Mouse (Mus musculus) megakaryocyte, embryonic 14.5 days (primary cell): ENCODE measurements around the gene Asic2. TPM values are rescaled to one million over a fixed set of nuclear protein-coding genes. Genes with fewer than 3 reads are reported as not detected.

Source experiments
- H3K27me3 ChIP-seq: replicated peaks from 2 replicates; pipeline ENCODE3; 2012; ENCODE audit warnings: inconsistent platforms
- H3K36me3 ChIP-seq: replicated peaks from 2 replicates; pipeline ENCODE3; 2012; ENCODE audit warnings: low read length, inconsistent platforms, mixed read lengths
- H3K4me1 ChIP-seq: 2 replicates; pipeline ENCODE4 v1.6.1; 2012; ENCODE audit warnings: inconsistent platforms
- H3K4me3 ChIP-seq: replicated peaks from 2 replicates; pipeline ENCODE3; 2012; ENCODE audit warnings: moderate library complexity, mild to moderate bottlenecking, inconsistent platforms
- H3K9me3 ChIP-seq: 2 replicates; pipeline ENCODE4 v1.6.1; 2012; ENCODE audit warnings: inconsistent platforms
- FLI1 ChIP-seq: IDR thresholded peaks from 2 replicates; pipeline ENCODE4 v1.6.1; 2012; ENCODE audit warnings: low read length, inconsistent platforms, mixed read lengths
- GATA1 ChIP-seq: IDR thresholded peaks from 3 replicates; pipeline ENCODE4 v1.6.1; 2012; ENCODE audit warnings: mixed read lengths, low read length, inconsistent platforms, borderline replicate concordance
- polyA plus RNA-seq: library from polyadenylated mRNA; stranded (reverse); fragments of >175 nt; gene quantifications from 2 replicates; pipeline ENCODE4 v1.2.3, GENCODE M21; 2012; ENCODE audit warnings: low replicate concordance; ENCODE audit not compliant: insufficient read depth

Asic2 gene
- polyA plus RNA-seq, 1 experiment: 0.04 TPM

DNA sequence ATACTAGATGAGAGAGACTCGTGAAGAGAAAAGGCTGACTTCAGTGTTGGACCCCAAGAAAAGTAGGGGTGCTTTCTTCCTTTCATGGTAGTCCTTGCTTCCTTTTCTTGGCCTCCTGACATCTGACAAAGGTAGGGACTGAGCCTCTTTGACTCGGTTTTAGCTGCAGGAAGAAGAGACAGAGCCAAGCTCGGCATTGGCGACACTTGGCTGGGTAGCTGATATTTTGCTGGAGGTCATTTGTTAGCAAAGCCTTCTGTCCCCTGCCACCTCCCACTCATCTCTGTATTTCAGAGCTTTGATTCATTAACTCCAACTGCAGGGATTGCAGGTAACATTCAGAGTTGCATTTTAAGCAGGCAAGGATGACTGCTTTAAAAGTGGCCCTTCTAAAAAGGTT is 762.8 kb downstream of the Asic2 start:
- no peaks in the 10 kb centered on the region; the same call in 1 of the 2 replicates for H3K9me3 ChIP-seq
- H3K27me3 ChIP-seq: no peaks in the 10 kb centered on the region

DNA sequence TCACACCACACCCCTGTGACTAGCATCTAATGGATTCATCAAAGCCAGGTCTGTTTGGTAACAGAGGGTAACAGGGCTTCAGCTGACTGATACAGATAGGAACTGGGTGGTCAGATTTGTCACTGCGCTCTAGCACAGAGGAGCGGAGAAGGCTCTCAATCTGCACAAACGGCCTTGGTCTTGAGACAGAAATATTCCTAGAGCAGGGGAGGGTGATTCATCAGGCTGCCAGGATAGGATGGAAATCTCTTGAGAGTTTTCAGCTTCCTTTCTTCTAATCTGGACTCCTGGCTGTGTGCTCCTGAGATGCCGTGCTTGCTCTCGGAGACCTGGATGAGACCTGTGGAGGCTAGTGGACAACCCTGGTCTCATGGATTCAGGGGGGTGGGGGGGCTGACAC is 765.7 kb downstream of the Asic2 start:
- H3K9me3 ChIP-seq: peaks cover 5% of the 10 kb centered on the region; the same call in 1 of the 2 replicates
- no peak for TF ChIP-seq FLI1
- no peak for TF ChIP-seq GATA1
- no peaks in the 10 kb centered on the region for H3K36me3 ChIP-seq
- H3K4me1 ChIP-seq: no peaks in the 10 kb centered on the region
- no peaks in the 10 kb centered on the region for H3K27me3 ChIP-seq
- H3K4me3 ChIP-seq: no peak overlapping the region

More for the DNA sequence above, 762.8 kb downstream of the Asic2 start:
- TF ChIP-seq GATA1 (no peak), FLI1 (no peak)
- Histone ChIP-seq H3K4me1 (no peaks in the 10 kb centered on the region), H3K4me3 (no peak overlapping the region), H3K36me3 (no peaks in the 10 kb centered on the region)

DNA sequence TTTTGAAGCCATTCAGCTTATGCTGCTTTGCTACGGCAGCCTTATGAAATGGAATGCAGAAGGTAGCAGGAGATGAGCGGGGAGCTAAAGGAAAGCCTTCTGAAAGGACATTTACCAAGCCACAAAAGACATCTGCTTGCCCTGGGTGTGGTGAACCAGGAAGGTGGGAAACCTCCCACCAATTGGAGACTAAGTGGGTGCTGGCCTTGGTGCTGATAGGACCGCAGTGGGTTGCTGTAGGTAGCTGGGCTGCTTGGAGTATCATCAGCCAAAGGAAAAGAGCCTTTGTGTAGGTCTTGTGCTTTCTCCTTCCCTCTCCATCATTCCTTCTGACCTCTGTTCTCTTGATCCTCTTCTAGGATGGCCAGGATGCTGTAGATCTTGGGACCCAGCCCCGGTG is 774.4 kb downstream of the Asic2 start:
- H3K36me3 ChIP-seq: no peaks in the 10 kb centered on the region
- TF ChIP-seq FLI1 (no peak), GATA1 (no peak)
- no peaks in the 10 kb centered on the region for H3K4me1 ChIP-seq
- H3K4me3 ChIP-seq: no peak overlapping the region
- peaks cover 19% of the 10 kb centered on the region for H3K9me3 ChIP-seq
- H3K27me3 ChIP-seq: no peaks in the 10 kb centered on the region

- Histone ChIP-seq H3K27me3 (no peaks in the 10 kb centered on the region), H3K4me3 (no peak overlapping the region), H3K36me3 (no peaks in the 10 kb centered on the region), H3K9me3 (peaks cover 22% of the 10 kb centered on the region), H3K4me1 (no peaks in the 10 kb centered on the region)
- TF ChIP-seq FLI1 (no peak), GATA1 (no peak)
Observed at GRCm38 (mm10) chr11:81192155-81192554, 776.1 kb downstream of the Asic2 start.

- H3K9me3 ChIP-seq: peaks cover 19% of the 10 kb centered on the region
- no peaks in the 10 kb centered on the region for H3K36me3 ChIP-seq
- TF ChIP-seq GATA1: no peak
- H3K27me3 ChIP-seq: no peaks in the 10 kb centered on the region
- H3K4me1 ChIP-seq: no peaks in the 10 kb centered on the region
- H3K4me3 ChIP-seq: no peak overlapping the region
Observed at GRCm38 (mm10) chr11:81189103-81189502, 779.2 kb downstream of the Asic2 start.

GRCm38 (mm10) chr11:81187851-81188250 is 780.4 kb downstream of the Asic2 start:
- TF ChIP-seq FLI1 (no peak), GATA1 (no peak)
- Histone ChIP-seq H3K4me1 (no peaks in the 10 kb centered on the region), H3K27me3 (no peaks in the 10 kb centered on the region), H3K9me3 (peaks cover 18% of the 10 kb centered on the region), H3K4me3 (no peak overlapping the region), H3K36me3 (no peaks in the 10 kb centered on the region)

DNA sequence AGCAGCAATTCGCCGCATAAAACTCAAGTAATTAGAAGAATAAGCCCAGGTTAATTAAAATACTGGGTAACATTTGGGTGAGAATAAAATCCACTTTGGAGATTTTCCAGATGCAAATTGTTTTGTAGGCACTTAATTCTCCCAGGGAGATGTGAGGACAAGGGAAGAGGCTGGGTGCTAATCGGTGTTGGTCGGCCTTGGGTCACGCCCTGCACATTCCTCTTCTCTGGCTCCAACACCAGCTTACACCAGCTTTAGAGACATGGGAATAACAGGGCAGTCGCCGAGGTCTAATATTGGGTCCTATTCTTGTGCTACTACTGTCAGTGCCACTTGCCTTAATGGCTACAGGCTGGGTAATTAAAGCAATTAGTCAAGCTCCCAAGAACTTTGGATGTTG is 783.5 kb downstream of the Asic2 start:
- H3K9me3 ChIP-seq: peaks cover 22% of the 10 kb centered on the region

GRCm38 (mm10) chr11:81164890-81165289 is 803.4 kb downstream of the Asic2 start:
- TF ChIP-seq GATA1 (no peak), FLI1 (no peak)
- no peaks in the 10 kb centered on the region for H3K27me3 ChIP-seq
- peaks cover 27% of the 10 kb centered on the region for H3K9me3 ChIP-seq
- no peaks in the 10 kb centered on the region for H3K36me3 ChIP-seq
- H3K4me1 ChIP-seq: no peaks in the 10 kb centered on the region
- H3K4me3 ChIP-seq: no peak overlapping the region

More for the DNA sequence above, 783.5 kb downstream of the Asic2 start:
- Histone ChIP-seq H3K4me1 (no peaks in the 10 kb centered on the region), H3K27me3 (no peaks in the 10 kb centered on the region), H3K4me3 (no peak overlapping the region), H3K36me3 (no peaks in the 10 kb centered on the region)
- TF ChIP-seq FLI1 (no peak), GATA1 (no peak)

DNA sequence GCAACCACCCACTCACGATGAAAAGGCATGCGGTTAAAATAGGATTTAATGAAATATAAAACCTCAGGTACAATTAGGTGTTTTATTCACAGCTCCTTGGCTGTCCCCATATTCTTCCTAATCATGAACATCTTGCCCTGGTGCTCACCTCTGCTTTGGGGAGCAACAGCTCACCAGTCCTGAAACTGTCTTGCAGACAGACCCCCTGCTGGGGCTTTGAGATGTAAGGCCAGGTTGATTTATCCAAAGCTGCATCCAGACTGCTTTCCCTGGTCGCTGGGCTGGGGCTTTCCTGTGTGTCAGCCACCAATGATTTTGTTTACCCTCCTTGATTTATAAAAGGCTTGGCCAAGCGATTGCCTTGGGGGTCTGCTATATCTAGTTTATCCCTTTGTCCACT is 805.2 kb downstream of the Asic2 start:
- H3K27me3 ChIP-seq: no peaks in the 10 kb centered on the region
- TF ChIP-seq FLI1 (no peak), GATA1 (no peak)
- no peaks in the 10 kb centered on the region for H3K4me1 ChIP-seq
- H3K36me3 ChIP-seq: no peaks in the 10 kb centered on the region
- H3K9me3 ChIP-seq: peaks cover 22% of the 10 kb centered on the region
- no peak overlapping the region for H3K4me3 ChIP-seq

- H3K36me3 ChIP-seq: no peaks in the 10 kb centered on the region
- peaks cover 52% of the 10 kb centered on the region for H3K27me3 ChIP-seq
- peaks cover 5% of the 10 kb centered on the region; the same call in 1 of the 2 replicates for H3K4me1 ChIP-seq
- TF ChIP-seq GATA1 (no peak), FLI1 (no peak)
- peak overlapping the region; percentile 62 for H3K4me3 ChIP-seq
- H3K9me3 ChIP-seq: peaks cover 10% of the 10 kb centered on the region
Observed at GRCm38 (mm10) chr11:81153841-81154240, 814.4 kb downstream of the Asic2 start.

- peaks cover 52% of the 10 kb centered on the region for H3K27me3 ChIP-seq
- H3K36me3 ChIP-seq: no peaks in the 10 kb centered on the region
- H3K4me3 ChIP-seq: no peak overlapping the region
- TF ChIP-seq FLI1 (no peak), GATA1 (no peak)
- peaks cover 10% of the 10 kb centered on the region for H3K9me3 ChIP-seq
- H3K4me1 ChIP-seq: peaks cover 5% of the 10 kb centered on the region; the same call in 1 of the 2 replicates
Observed at GRCm38 (mm10) chr11:81153161-81153840, 815.0 kb downstream of the Asic2 start.
